Mouse (Mus musculus): ENCODE measurements around the gene Mpp1. TPM values are rescaled to one million over a fixed set of nuclear protein-coding genes. Genes with fewer than 3 reads are reported as not detected.

Gene Mpp1
- polyA plus RNA-seq, 1 experiment from 2014 or later = 135 TPM

- Histone ChIP-seq H3K4me3 (replicated peaks) (peak overlapping the region; percentile 65), H3K9ac (peak overlapping the region; percentile 64), H3K36me3 (replicated peaks) (no peaks in the 10 kb centered on the region), H3K27me3 (no peaks in the 10 kb centered on the region), H3K4me1 (replicated peaks) (peaks cover 7% of the 10 kb centered on the region), H3K9me3 (replicated peaks) (no peaks in the 10 kb centered on the region), H3K27ac (replicated peaks) (peak overlapping the region; percentile 24; the same call in 1 of the 2 replicates), H3K4me2 (peak overlapping the region; percentile 74)
- ATAC-seq (ENCODE audit: insufficient read depth) = peak; percentile 76
- 12% methylated on average over 26 of the region's 26 CpGs for WGBS (ENCODE audit: insufficient replicate concordance)
These were observed 46.6 kb downstream of the Mpp1 start for GRCm38 (mm10) chrX:75083982-75084773.

- H3K4me2 ChIP-seq = no peak overlapping the region
- peaks cover 7% of the 10 kb centered on the region for H3K4me1 ChIP-seq (replicated peaks)
- no peak overlapping the region for H3K4me3 ChIP-seq (replicated peaks)
- H3K27ac ChIP-seq (replicated peaks) = no peak overlapping the region
- no peak overlapping the region for H3K9ac ChIP-seq
- H3K27me3 ChIP-seq = no peaks in the 10 kb centered on the region
- H3K36me3 ChIP-seq (replicated peaks) = no peaks in the 10 kb centered on the region
- no peaks in the 10 kb centered on the region for H3K9me3 ChIP-seq (replicated peaks)
- WGBS (ENCODE audit: insufficient replicate concordance) = 50% methylated on average over 2 of the region's 2 CpGs
- ATAC-seq (ENCODE audit: insufficient read depth) = no peak
These were observed 48.5 kb downstream of the Mpp1 start for GRCm38 (mm10) chrX:75082351-75082750.

Other genes starting within 250 kb of the Mpp1 start
- gene Gab3, start 45.6 kb downstream of the Mpp1 start, polyA plus RNA-seq (2015; fragmentation: Nextera tagmentation; extraction: Ambion mirVana) = 1.2 and 1.6 TPM in 2 replicates
- 66.7 and 73.9 TPM in 2 replicates for gene Dkc1, start 35.2 kb downstream of the Mpp1 start, polyA plus RNA-seq (2015; fragmentation: Nextera tagmentation; extraction: Ambion mirVana)
- not detected in 2 replicates for gene Smim9, start 32.8 kb upstream of the Mpp1 start, polyA plus RNA-seq (2015; fragmentation: Nextera tagmentation; extraction: Ambion mirVana)